Mouse (Mus musculus) ES-Bruce4 (cell line): ENCODE measurements at regions not wholly inside any gene's neighbourhood (a gene's known extent, or its start where the extent isn't known, plus 50 kb on each side); places are given as distances from the start of the nearest gene placed in this dataset.

Experiments
- H3K27ac ChIP-seq: 2 replicates; pipeline ENCODE4 v1.5.1; 2012; ENCODE audit warnings: low read length, inconsistent platforms; ENCODE audit not compliant: insufficient read depth
- H3K27me3 ChIP-seq: 2 replicates; pipeline ENCODE4 v1.6.1; 2012; ENCODE audit warnings: mild to moderate bottlenecking, low read length, inconsistent platforms; ENCODE audit not compliant: control insufficient read depth, poor library complexity, insufficient read depth, severe bottlenecking
- H3K36me3 ChIP-seq: 2 replicates; pipeline ENCODE4 v1.6.1; 2012; ENCODE audit warnings: inconsistent platforms, mild to moderate bottlenecking, low read length, moderate library complexity; ENCODE audit not compliant: control insufficient read depth, poor library complexity, insufficient read depth, severe bottlenecking
- H3K4me1 ChIP-seq: one replicate; pipeline ENCODE4 v1.8.1; 2011; ENCODE audit warnings: low read length; ENCODE audit not compliant: control insufficient read depth, insufficient read depth
- H3K4me3 ChIP-seq: 2 replicates; pipeline ENCODE4 v1.5.1; 2011; ENCODE audit warnings: low read depth, mild to moderate bottlenecking, low read length
- H3K9ac ChIP-seq: 2 replicates; pipeline ENCODE4 v1.6.1; 2012; ENCODE audit warnings: low read depth, mild to moderate bottlenecking, inconsistent platforms; ENCODE audit not compliant: poor library complexity, severe bottlenecking
- H3K9me3 ChIP-seq: replicated peaks from 2 replicates; pipeline ENCODE4 v1.6.1; 2012; ENCODE audit warnings: mild to moderate bottlenecking, low read length, inconsistent platforms; ENCODE audit not compliant: control insufficient read depth, poor library complexity, insufficient read depth, severe bottlenecking
- CTCF ChIP-seq: IDR thresholded peaks from one replicate; pipeline ENCODE4 v1.8.1; 2011; ENCODE audit warnings: low read depth, low read length
- EP300 ChIP-seq: IDR thresholded peaks from 2 replicates; pipeline ENCODE4 v1.6.1; 2011; ENCODE audit warnings: low read depth, low read length; ENCODE audit not compliant: insufficient read depth
- POLR2A ChIP-seq: IDR thresholded peaks from one replicate; pipeline ENCODE4 v1.8.1; 2011; ENCODE audit warnings: low read length; ENCODE audit not compliant: insufficient read depth

- peaks cover 5% of the 10 kb centered on the region for H3K4me1 ChIP-seq
Observed at GRCm38 (mm10) chr5:111573265-111573873, 156.2 kb downstream of the Mn1 start.

DNA sequence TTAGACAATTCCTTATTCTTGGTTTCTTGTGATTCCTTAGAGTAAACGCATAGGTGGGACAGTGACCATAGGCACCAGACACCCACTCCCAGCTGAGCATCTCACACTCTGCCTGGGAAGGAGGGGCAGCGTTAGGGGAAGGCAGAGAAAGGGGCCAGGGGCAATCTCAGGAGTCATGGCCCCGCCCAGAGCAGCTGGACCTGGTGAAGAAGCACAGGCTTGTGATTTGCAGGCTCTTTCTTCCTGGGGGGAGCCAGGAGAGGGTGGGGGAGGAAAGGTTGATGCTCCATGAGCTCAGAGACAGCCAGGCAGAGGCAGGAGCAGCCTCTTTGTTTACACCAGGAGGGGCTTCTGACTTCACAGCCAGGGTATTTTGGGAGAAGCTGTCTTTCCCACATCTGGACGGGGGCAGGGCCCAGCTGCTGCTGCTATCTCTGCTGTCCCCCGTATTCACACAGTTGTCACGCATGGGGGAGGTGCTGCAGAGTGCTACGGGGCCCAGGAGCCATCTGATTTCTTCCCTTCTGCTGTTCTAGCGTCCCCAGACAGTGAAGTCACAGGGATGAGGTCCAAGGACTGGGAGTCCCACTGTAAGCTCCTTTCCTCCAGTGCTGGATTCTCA is 157.2 kb downstream of the Mn1 start:
- Histone ChIP-seq H3K9ac (no peak overlapping the region), H3K4me1 (peaks cover 9% of the 10 kb centered on the region), H3K27ac (no peak overlapping the region), H3K4me3 (no peak overlapping the region), H3K36me3 (no peaks in the 10 kb centered on the region), H3K9me3 (no peaks in the 10 kb centered on the region), H3K27me3 (no peaks in the 10 kb centered on the region)
- no peak for TF ChIP-seq CTCF
- TF ChIP-seq EP300, result no peak
- TF ChIP-seq POLR2A, result no peak

More at GRCm38 (mm10) chr5:111573265-111573873, 156.2 kb downstream of the Mn1 start:
- H3K9me3 ChIP-seq, result no peaks in the 10 kb centered on the region
- no peaks in the 10 kb centered on the region for H3K36me3 ChIP-seq
- H3K4me3 ChIP-seq, result no peak overlapping the region
- H3K27ac ChIP-seq, result no peak overlapping the region
- H3K27me3 ChIP-seq, result no peaks in the 10 kb centered on the region
- H3K9ac ChIP-seq, result no peak overlapping the region
- TF ChIP-seq EP300 (no peak), CTCF (no peak), POLR2A (no peak)

- Histone ChIP-seq H3K9ac (no peak overlapping the region), H3K27ac (no peak overlapping the region), H3K9me3 (no peaks in the 10 kb centered on the region), H3K27me3 (no peaks in the 10 kb centered on the region), H3K36me3 (no peaks in the 10 kb centered on the region), H3K4me1 (peaks cover 9% of the 10 kb centered on the region), H3K4me3 (no peak overlapping the region)
- TF ChIP-seq POLR2A (no peak), CTCF (no peak), EP300 (no peak)
Observed at GRCm38 (mm10) chr5:111575376-111575775, 158.2 kb downstream of the Mn1 start.

DNA sequence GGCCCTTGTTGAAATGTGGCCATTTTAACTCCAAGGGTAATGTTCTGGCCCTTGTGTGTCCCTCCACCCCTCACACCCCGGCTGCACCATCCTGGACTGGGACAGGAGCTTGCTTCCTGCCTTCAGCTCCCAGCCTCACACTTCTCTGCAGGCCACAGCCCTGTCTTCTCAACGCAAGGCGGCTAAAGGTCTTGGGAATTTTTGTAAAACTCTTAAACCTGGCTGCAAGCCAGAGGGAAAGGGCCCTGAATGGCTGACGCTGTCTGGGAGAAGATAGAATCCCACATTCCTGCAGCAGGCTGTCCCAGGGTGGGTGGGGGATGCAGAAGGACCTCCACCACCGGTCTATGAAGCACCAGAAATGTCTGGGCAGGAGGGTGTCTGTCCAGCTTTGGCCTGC is 156.3 kb upstream of the Gm26897 start:
- Histone ChIP-seq H3K27ac (no peak overlapping the region), H3K4me1 (peaks cover 10% of the 10 kb centered on the region), H3K9ac (no peak overlapping the region)

GRCm38 (mm10) chr5:111578088-111578487 is 155.6 kb upstream of the Gm26897 start:
- no peak for TF ChIP-seq POLR2A
- no peak for TF ChIP-seq CTCF
- no peak for TF ChIP-seq EP300
- no peaks in the 10 kb centered on the region for H3K27me3 ChIP-seq
- H3K36me3 ChIP-seq, result no peaks in the 10 kb centered on the region
- H3K9ac ChIP-seq, result no peak overlapping the region
- H3K27ac ChIP-seq, result no peak overlapping the region
- H3K9me3 ChIP-seq, result no peaks in the 10 kb centered on the region
- H3K4me3 ChIP-seq, result no peak overlapping the region
- H3K4me1 ChIP-seq, result peaks cover 8% of the 10 kb centered on the region

More for the DNA sequence above, 156.3 kb upstream of the Gm26897 start:
- Histone ChIP-seq H3K9me3 (no peaks in the 10 kb centered on the region), H3K36me3 (no peaks in the 10 kb centered on the region), H3K27me3 (no peaks in the 10 kb centered on the region), H3K4me3 (no peak overlapping the region)
- TF ChIP-seq EP300 (no peak), POLR2A (no peak), CTCF (no peak)

GRCm38 (mm10) chr5:111578977-111579727 is 154.6 kb upstream of the Gm26897 start:
- no peaks in the 10 kb centered on the region for H3K36me3 ChIP-seq
- H3K27me3 ChIP-seq, result no peaks in the 10 kb centered on the region
- H3K27ac ChIP-seq, result no peak overlapping the region
- TF ChIP-seq EP300, result 0 out of 2 replicates have a peak, but pooled peaks have one; percentile 10
- TF ChIP-seq POLR2A, result no peak
- TF ChIP-seq CTCF, result no peak
- no peak overlapping the region for H3K4me3 ChIP-seq
- H3K9ac ChIP-seq, result no peak overlapping the region
- peaks cover 7% of the 10 kb centered on the region for H3K4me1 ChIP-seq
- H3K9me3 ChIP-seq, result no peaks in the 10 kb centered on the region
